Mouse (Mus musculus) hematopoietic stem cell, adult 5-6 weeks (primary cell): ENCODE measurements around the gene Gm8247. TPM values are rescaled to one million over a fixed set of nuclear protein-coding genes. Genes with fewer than 3 reads are reported as not detected.
"Not testable (repeated sequence)": the region's sequence is repeated elsewhere in the genome, so short reads cannot be mapped to it uniquely, and the experiment has no call there.

Experiments used
- ATAC-seq, 2 experiments: fragments of 125-278 bp in 1 of 2; replicated peaks in 1 of 2; 2 replicates each; pipeline ENCODE4 v1.8.0; 2016 to 2017; ENCODE audit warnings: inconsistent platforms in 2 of 2, mild to moderate bottlenecking in 2 of 2, moderate number of reproducible peaks in 2 of 2, low read depth in 1 of 2, moderate TSS enrichment in 1 of 2; ENCODE audit not compliant: low FRiP score in 2 of 2, poor library complexity in 2 of 2, severe bottlenecking in 2 of 2, insufficient read depth in 1 of 2, low TSS enrichment in 1 of 2
- total RNA-seq: library from RNA; stranded (forward); fragments of 172-1452, 232-1000 nt; gene quantifications from 2 replicates; pipeline ENCODE4 v1.2.3, GENCODE M21; 2017

The Gm8247 gene
- not detected in 2 replicates for total RNA-seq

DNA sequence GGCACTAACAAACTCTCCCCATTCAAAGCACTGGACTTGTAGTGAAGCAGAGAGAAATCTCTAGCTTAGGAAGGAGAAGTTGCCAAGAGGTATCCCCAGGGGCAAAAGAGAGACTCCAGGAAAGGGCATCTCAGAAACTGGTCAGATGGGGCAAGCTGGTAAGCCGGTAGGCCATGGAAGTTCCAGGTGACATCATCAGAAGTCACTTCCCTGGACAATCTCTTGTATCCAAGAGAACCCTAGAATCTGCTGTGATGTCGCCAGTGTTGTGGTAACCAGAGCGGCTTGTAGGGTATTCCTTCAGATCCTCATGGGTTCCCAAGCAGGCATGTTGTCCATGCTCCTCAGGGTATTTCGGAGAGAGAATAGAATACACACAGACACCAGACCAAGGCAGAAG, at the start of gene Gm8247:
Gene Gm8247, plus strand, starts transcription at position 301 of the 400 bp plus-strand sequence.
- not testable (repeated sequence) for ATAC-seq

GRCm38 (mm10) chr14:44547961-44548360, 35.0 kb upstream of the Gm8247 start:
- not testable (repeated sequence) for ATAC-seq

DNA sequence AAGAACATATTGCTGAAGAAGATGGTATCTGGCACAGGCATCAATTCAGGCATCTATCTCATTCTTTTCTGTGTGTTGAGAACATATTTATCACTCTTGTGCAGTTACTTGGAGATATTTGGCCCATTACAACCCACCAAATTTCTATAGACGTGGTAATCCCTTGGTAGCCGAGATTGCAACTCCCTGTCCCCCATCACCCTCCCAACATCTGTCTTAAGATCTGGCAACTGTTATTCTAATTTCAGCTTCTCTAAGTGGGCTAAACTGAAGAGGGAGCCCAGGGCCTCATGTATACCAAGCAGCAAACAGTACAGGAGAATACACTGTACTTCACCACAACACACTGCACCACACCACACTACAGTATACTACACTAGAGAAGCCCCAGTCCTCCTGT, 8.8 kb downstream of the Gm8247 start:
- not testable (repeated sequence) for ATAC-seq

DNA sequence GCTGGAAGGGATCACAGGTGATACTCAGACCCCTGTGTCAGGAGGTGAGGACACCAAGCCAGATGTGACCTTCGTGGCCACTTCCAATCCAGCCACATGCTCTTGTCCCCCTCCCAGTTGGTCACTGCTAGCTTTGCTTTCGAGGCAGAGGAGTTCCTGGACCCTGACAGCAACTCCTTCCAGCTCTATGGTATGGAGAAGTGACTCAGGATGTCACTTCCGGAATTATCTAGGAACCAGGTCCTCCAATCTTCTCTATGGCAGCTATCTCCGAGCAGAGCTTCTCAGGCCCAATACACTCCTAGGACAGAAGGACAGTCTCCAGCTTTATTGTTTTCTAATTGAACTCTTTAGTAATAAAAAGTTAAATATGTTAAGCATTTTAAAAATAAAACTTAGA, 44.8 kb downstream of the Gm8247 start, which contains the start of gene Gm5624:
Gene Gm5624, minus strand, starts transcription at position 202 of the 400 bp plus-strand sequence.
- not testable (repeated sequence) for ATAC-seq

Other genes starting within 250 kb of the Gm8247 start
- gene Gm5930, start 244.6 kb upstream of the Gm8247 start, total RNA-seq, result not detected in 2 replicates
- gene Gm8229, start 217.8 kb upstream of the Gm8247 start, total RNA-seq, result not detected in 2 replicates
- not detected in 2 replicates for gene Gm3371, start 172.5 kb upstream of the Gm8247 start, total RNA-seq
- not detected in 2 replicates for gene Gm8232, start 149.5 kb upstream of the Gm8247 start, total RNA-seq
- not detected in 2 replicates for gene BC061237, start 90.7 kb upstream of the Gm8247 start, total RNA-seq
- gene Gm17093, start 64.9 kb upstream of the Gm8247 start, total RNA-seq, result not detected in 2 replicates
- gene Gm5624, start 44.8 kb downstream of the Gm8247 start, total RNA-seq, result not detected in 2 replicates
- gene Gm8257, start 123.3 kb downstream of the Gm8247 start, total RNA-seq, result not detected in 2 replicates
- not detected in 2 replicates for gene Gm8267, start 167.2 kb downstream of the Gm8247 start, total RNA-seq